Mouse (Mus musculus): ENCODE measurements at regions not wholly inside any gene's neighbourhood (a gene's known extent, or its start where the extent isn't known, plus 50 kb on each side); places are given as distances from the start of the nearest gene placed in this dataset.

GRCm38 (mm10) chr8:126686827-126687226 lies 93.0 kb upstream of the Irf2bp2 start:
- no peak for TF ChIP-seq CTCF (IDR thresholded peaks at IDR 0.05; ENCODE audit: control insufficient read depth, insufficient read depth, insufficient read length)
- TF ChIP-seq CEBPB (IDR thresholded peaks at IDR 0.05; ENCODE audit: low read depth), result no peak
- peak; percentile 56 for TF ChIP-seq MAX (IDR thresholded peaks at IDR 0.05)
- TF ChIP-seq MYOD1 (IDR thresholded peaks at IDR 0.05; ENCODE audit: control insufficient read depth, insufficient read length, low read depth), result peak; percentile 47
- TF ChIP-seq MYOG (IDR thresholded peaks at IDR 0.05; ENCODE audit: control insufficient read depth, extremely low read depth, insufficient read length), result no peak
